Mouse (Mus musculus) MEL (cell line): ENCODE measurements around the gene Sept8. TPM values are rescaled to one million over a fixed set of nuclear protein-coding genes. Genes with fewer than 3 reads are reported as not detected.

Experiments used
- DNase-seq: peaks from one replicate; pipeline ENCODE4 v3.0.0; 2011; ENCODE audit warnings: low read depth, low spot score
- H3K27ac ChIP-seq: 2 replicates; pipeline ENCODE4 v1.5.1; 2012; ENCODE audit warnings: low read depth, mild to moderate bottlenecking, control low read depth, low read length, moderate library complexity; ENCODE audit not compliant: control insufficient read depth
- H3K27me3 ChIP-seq, 2 experiments: fragments of 150-350 bp in 1 of 2; sonication (generic) in 1 of 2; 2 replicates each; pipeline ENCODE4 v1.6.1; 2012; ENCODE audit warnings: low read length in 2 of 2, mild to moderate bottlenecking in 2 of 2, improper control_type of control experiment in 1 of 2, moderate library complexity in 1 of 2; ENCODE audit not compliant: insufficient read depth in 2 of 2, control insufficient read depth in 1 of 2
- H3K36me3 ChIP-seq, 2 experiments: 2 replicates each; pipeline ENCODE4 v1.6.1; 2012 to 2014; ENCODE audit warnings: low read length in 2 of 2, improper control_type of control experiment in 1 of 2, inconsistent platforms in 1 of 2, mild to moderate bottlenecking in 1 of 2; ENCODE audit not compliant: insufficient read depth in 2 of 2, control insufficient read depth in 1 of 2
- H3K4me1 ChIP-seq, 2 experiments: fragments of 150-350 bp in 1 of 2; sonication (generic) in 1 of 2; 2 replicates each; pipeline ENCODE4 v1.6.1; 2012; ENCODE audit warnings: low read length in 2 of 2, improper control_type of control experiment in 1 of 2, mild to moderate bottlenecking in 1 of 2; ENCODE audit not compliant: insufficient read depth in 2 of 2, control insufficient read depth in 1 of 2
- H3K4me3 ChIP-seq, 2 experiments: fragments of 150-350 bp in 1 of 2; sonication (generic) in 1 of 2; 2 replicates each; pipeline ENCODE4 v1.5.1; 2012; ENCODE audit warnings: low read depth in 2 of 2, low read length in 2 of 2, mild to moderate bottlenecking in 2 of 2, moderate library complexity in 2 of 2, control low read depth in 1 of 2, improper control_type of control experiment in 1 of 2; ENCODE audit not compliant: control insufficient read depth in 1 of 2, insufficient read depth in 1 of 2
- H3K79me2 ChIP-seq: 2 replicates; pipeline ENCODE4 v1.6.1; 2012; ENCODE audit warnings: mild to moderate bottlenecking, low read length, moderate library complexity; ENCODE audit not compliant: control insufficient read depth, poor library complexity, insufficient read depth
- H3K9ac ChIP-seq: 2 replicates; pipeline ENCODE4 v1.6.1; 2012; ENCODE audit warnings: low read depth, mild to moderate bottlenecking, control low read depth, low read length, moderate library complexity; ENCODE audit not compliant: control insufficient read depth, poor library complexity, severe bottlenecking
- H3K9me3 ChIP-seq: fragments of 150-350 bp; sonication (generic); replicated peaks from 2 replicates; pipeline ENCODE4 v1.6.1; 2012; ENCODE audit warnings: mild to moderate bottlenecking, low read length, improper control_type of control experiment, moderate library complexity; ENCODE audit not compliant: insufficient read depth
- BHLHE40 ChIP-seq: IDR thresholded peaks from 2 replicates; pipeline ENCODE4 v1.6.1; 2012; ENCODE audit warnings: low read depth, mild to moderate bottlenecking, inconsistent platforms, low read length, improper control_type of control experiment, borderline replicate concordance
- CHD1 ChIP-seq: IDR thresholded peaks from 2 replicates; pipeline ENCODE4 v1.6.1; 2012; ENCODE audit warnings: low read depth, mild to moderate bottlenecking, inconsistent platforms, low read length, improper control_type of control experiment
- ELF1 ChIP-seq: IDR thresholded peaks from 2 replicates; pipeline ENCODE4 v1.6.1; 2014; ENCODE audit warnings: low read depth, mild to moderate bottlenecking, inconsistent platforms, low read length, improper control_type of control experiment, moderate library complexity
- EP300 ChIP-seq, 2 experiments: IDR thresholded peaks; 2 replicates each; pipeline ENCODE4 v1.6.1; 2011; ENCODE audit warnings: improper control_type of control experiment in 2 of 2, low read length in 2 of 2, low read depth in 1 of 2, mild to moderate bottlenecking in 1 of 2
- ETS1 ChIP-seq: IDR thresholded peaks from 2 replicates; pipeline ENCODE4 v1.6.1; 2012; ENCODE audit warnings: low read depth, mild to moderate bottlenecking, inconsistent platforms, low read length, improper control_type of control experiment, moderate library complexity
- GABPA ChIP-seq: IDR thresholded peaks from 2 replicates; pipeline ENCODE4 v1.6.1; 2012; ENCODE audit warnings: low read depth, mild to moderate bottlenecking, inconsistent platforms, low read length, improper control_type of control experiment, moderate library complexity
- GATA1 ChIP-seq: IDR thresholded peaks from 2 replicates; pipeline ENCODE4 v1.6.1; 2011; ENCODE audit warnings: low read depth, low read length, improper control_type of control experiment
- JUND ChIP-seq: IDR thresholded peaks from 2 replicates; pipeline ENCODE4 v1.6.1; 2011; ENCODE audit warnings: low read depth, mild to moderate bottlenecking, improper control_type of control experiment, low read length
- MAFK ChIP-seq: IDR thresholded peaks from 2 replicates; pipeline ENCODE4 v1.6.1; 2011; ENCODE audit warnings: low read depth, mild to moderate bottlenecking, low read length, improper control_type of control experiment, borderline replicate concordance
- MAX ChIP-seq: IDR thresholded peaks from 2 replicates; pipeline ENCODE4 v1.6.1; 2011; ENCODE audit warnings: low read length, improper control_type of control experiment
- MAZ ChIP-seq: IDR thresholded peaks from 2 replicates; pipeline ENCODE4 v1.6.1; 2012; ENCODE audit warnings: low read depth, mild to moderate bottlenecking, inconsistent platforms, low read length, improper control_type of control experiment
- MXI1 ChIP-seq: IDR thresholded peaks from 2 replicates; pipeline ENCODE4 v1.6.1; 2011; ENCODE audit warnings: mild to moderate bottlenecking, low read depth, low read length, improper control_type of control experiment
- MYB ChIP-seq: IDR thresholded peaks from 2 replicates; pipeline ENCODE4 v1.6.1; 2011; ENCODE audit warnings: mild to moderate bottlenecking, low read depth, low read length, improper control_type of control experiment
- MYC ChIP-seq: IDR thresholded peaks from 2 replicates; pipeline ENCODE4 v1.6.1; 2011; ENCODE audit warnings: low read depth, mild to moderate bottlenecking, low read length, improper control_type of control experiment, moderate library complexity
- NELFE ChIP-seq: IDR thresholded peaks from 2 replicates; pipeline ENCODE4 v1.6.1; 2011; ENCODE audit warnings: low read depth, low read length, improper control_type of control experiment
- POLR2A ChIP-seq, 2 experiments: IDR thresholded peaks; 2 replicates each; pipeline ENCODE4 v1.6.1; 2011 to 2012; ENCODE audit warnings: low read length in 2 of 2, mild to moderate bottlenecking in 2 of 2, control low read depth in 1 of 2, improper control_type of control experiment in 1 of 2, low read depth in 1 of 2, moderate library complexity in 1 of 2; ENCODE audit not compliant: control insufficient read depth in 1 of 2, insufficient read depth in 1 of 2, poor library complexity in 1 of 2
- POLR2AphosphoS2 ChIP-seq: IDR thresholded peaks from 2 replicates; pipeline ENCODE4 v1.6.1; 2011; ENCODE audit warnings: low read length, improper control_type of control experiment
- POLR2AphosphoS5 ChIP-seq: IDR thresholded peaks from 2 replicates; pipeline ENCODE4 v1.6.1; 2012; ENCODE audit warnings: low read depth, borderline replicate concordance, mild to moderate bottlenecking, inconsistent platforms, low read length, moderate library complexity, mixed read lengths
- RAD21 ChIP-seq: IDR thresholded peaks from 2 replicates; pipeline ENCODE4 v1.6.1; 2011; ENCODE audit warnings: mild to moderate bottlenecking, low read depth, low read length, improper control_type of control experiment
- RCOR1 ChIP-seq: IDR thresholded peaks from 2 replicates; pipeline ENCODE4 v1.6.1; 2012; ENCODE audit warnings: low read depth, mild to moderate bottlenecking, inconsistent platforms, low read length, improper control_type of control experiment
- SIN3A ChIP-seq: IDR thresholded peaks from 2 replicates; pipeline ENCODE4 v1.6.1; 2012; ENCODE audit warnings: low read length, improper control_type of control experiment, inconsistent platforms
- TAL1 ChIP-seq: IDR thresholded peaks from 2 replicates; pipeline ENCODE4 v1.6.1; 2012; ENCODE audit warnings: mild to moderate bottlenecking, inconsistent platforms, low read length, moderate library complexity, mixed read lengths
- TBP ChIP-seq: IDR thresholded peaks from 2 replicates; pipeline ENCODE4 v1.8.0; 2011; ENCODE audit warnings: low read depth, low read length, improper control_type of control experiment
- TCF12 ChIP-seq: IDR thresholded peaks from 2 replicates; pipeline ENCODE4 v1.6.1; 2014; ENCODE audit warnings: low read depth, mild to moderate bottlenecking, inconsistent platforms, low read length, improper control_type of control experiment, moderate library complexity
- USF1 ChIP-seq: IDR thresholded peaks from 2 replicates; pipeline ENCODE4 v1.6.1; 2014; ENCODE audit warnings: low read depth, mild to moderate bottlenecking, inconsistent platforms, low read length, improper control_type of control experiment, moderate library complexity
- ZKSCAN1 ChIP-seq: IDR thresholded peaks from 2 replicates; pipeline ENCODE4 v1.6.1; 2012; ENCODE audit warnings: low read depth, mild to moderate bottlenecking, inconsistent platforms, low read length, improper control_type of control experiment, moderate library complexity
- ZMIZ1 ChIP-seq: IDR thresholded peaks from 2 replicates; pipeline ENCODE4 v1.6.1; 2012; ENCODE audit warnings: low read depth, mild to moderate bottlenecking, inconsistent platforms, low read length, improper control_type of control experiment, moderate library complexity
- polyA plus RNA-seq, 2 experiments: library from polyadenylated mRNA; stranded (reverse) in 1 of 2; unstranded in 1 of 2; fragments of >175 nt in 1 of 2; fragments of >200 nt in 1 of 2; gene quantifications; 2 replicates each; pipeline versions ENCODE4 v1.2.1 to v1.2.4; 2012; ENCODE audit warnings: low replicate concordance in 2 of 2, low read depth in 1 of 2; ENCODE audit not compliant: insufficient read length in 2 of 2, insufficient read depth in 1 of 2, missing spikeins in 1 of 2
- total RNA-seq: library from RNA; depleted of rRNA; stranded (reverse); fragments of 300-350 nt; gene quantifications from 2 replicates; pipeline ENCODE4 v1.2.3, GENCODE M21; 2012

Sept8 gene
- total and polyA plus RNA-seq, 3 experiments, result 196 to 294 (median 278) TPM

GRCm38 (mm10) chr11:53525461-53525860 is 6.4 kb downstream of the Sept8 start:
- Histone ChIP-seq H3K9me3 (no peaks in the 10 kb centered on the region), H3K4me1 (peaks cover 32 to 71% of the 10 kb centered on the region in 2 experiments), H3K27ac (0 out of 2 replicates have a peak overlapping the region, but pooled peaks have one; percentile 4)
- TF ChIP-seq RCOR1, result no peak
- TF ChIP-seq CHD1, result no peak
- TF ChIP-seq MYC, result no peak
- TF ChIP-seq TBP, result no peak
- TF ChIP-seq POLR2A (IDR thresholded peaks at IDR 0.05; ENCODE audit: control insufficient read depth in 1 of 2, insufficient read depth in 1 of 2, low read depth in 1 of 2, low read length in 2 of 2, poor library complexity in 1 of 2), result 0 out of 4 replicates have a peak, but pooled peaks of 1 of the 2 experiments have one; percentile 16
- no peak for TF ChIP-seq RAD21
- peak; percentile 27; the same call in 1 of the 2 replicates for TF ChIP-seq POLR2AphosphoS2
- TF ChIP-seq, all 39 proteins: peak for 2
- H3K27me3 ChIP-seq, result no peaks in the 10 kb centered on the region
- H3K4me3 ChIP-seq, result no peak overlapping the region
- peaks cover 12 to 61% of the 10 kb centered on the region in 2 experiments for H3K36me3 ChIP-seq
- DNase-seq, result no peak
- no peak overlapping the region for H3K9ac ChIP-seq
- peaks cover 96% of the 10 kb centered on the region for H3K79me2 ChIP-seq

DNA sequence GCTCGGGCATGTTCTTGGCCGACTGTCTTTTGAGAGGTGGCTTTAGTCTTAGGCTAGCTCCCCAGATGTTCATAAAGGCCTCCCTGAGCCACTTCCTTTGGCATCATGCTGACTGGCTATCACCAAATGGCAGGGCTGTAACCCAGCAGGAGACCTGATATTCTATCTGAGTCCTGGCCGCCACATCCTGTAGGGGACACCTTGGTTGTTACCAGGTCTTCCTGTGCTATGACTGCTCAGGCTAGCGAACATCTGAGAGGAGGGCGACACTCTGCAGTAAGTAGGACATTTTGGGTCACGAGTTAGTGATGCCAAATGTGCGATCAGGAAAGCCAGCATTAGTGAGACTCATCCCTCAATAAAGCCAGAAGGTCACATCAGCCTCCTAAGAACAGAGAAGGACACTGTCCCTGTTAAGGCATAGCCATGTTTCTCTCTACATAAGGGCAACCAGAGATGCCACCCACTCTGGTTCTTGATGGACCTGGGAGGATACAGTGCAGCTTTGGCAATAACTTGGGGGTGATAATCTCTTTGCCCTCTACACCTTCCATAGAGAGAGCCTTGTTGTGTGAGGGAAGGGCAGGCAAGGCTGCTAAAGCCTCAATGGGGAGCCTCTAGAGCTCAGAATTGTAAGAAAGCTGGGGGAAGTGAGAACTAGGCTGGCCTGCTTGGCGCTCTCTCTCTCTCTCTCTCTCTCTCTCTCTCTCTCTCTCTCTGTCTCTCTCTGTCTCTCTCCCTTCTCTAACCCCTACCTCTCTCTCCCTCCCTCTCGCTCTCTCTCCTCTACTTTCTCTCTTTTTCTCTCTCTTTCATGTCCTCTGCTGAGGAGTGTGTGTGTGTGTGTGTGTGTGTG is 9.6 kb downstream of the Sept8 start:
- Histone ChIP-seq H3K79me2 (peaks cover 78% of the 10 kb centered on the region), H3K9me3 (no peaks in the 10 kb centered on the region)
- TF ChIP-seq JUND, result peak; percentile 74; the same call in 1 of the 2 replicates
- no peak for TF ChIP-seq MXI1
- TF ChIP-seq ZKSCAN1, result no peak
- no peak for TF ChIP-seq MAZ
- TF ChIP-seq NELFE, result no peak
- TF ChIP-seq ELF1, result no peak
- TF ChIP-seq EP300 (IDR thresholded peaks at IDR 0.05; ENCODE audit: low read depth in 1 of 2, low read length in 2 of 2), result peak; percentile 76 to 90
- no peak for TF ChIP-seq RAD21
- peak; percentile 46; the same call in 1 of the 2 replicates for TF ChIP-seq SIN3A
- peak; percentile 55 for TF ChIP-seq TAL1
- TF ChIP-seq TCF12, result peak; percentile 89
- TF ChIP-seq ZMIZ1, result peak; percentile 60; the same call in 1 of the 2 replicates
- TF ChIP-seq GATA1, result peak; percentile 69
- no peak for TF ChIP-seq GABPA
- TF ChIP-seq MAFK, result 0 out of 2 replicates have a peak, but pooled peaks have one; percentile 5
- TF ChIP-seq MAX, result no peak
- peak; percentile 61; the same call in 1 of the 2 replicates for TF ChIP-seq BHLHE40
- TF ChIP-seq TBP, result 0 out of 2 replicates have a peak, but pooled peaks have one; percentile 22
- peak; percentile 77 for TF ChIP-seq ETS1
- TF ChIP-seq MYB, result peak; percentile 25; the same call in 1 of the 2 replicates
- peak; percentile 48; the same call in 1 of the 2 replicates for TF ChIP-seq RCOR1
- no peak for TF ChIP-seq USF1
- TF ChIP-seq POLR2A (IDR thresholded peaks at IDR 0.05; ENCODE audit: control insufficient read depth in 1 of 2, insufficient read depth in 1 of 2, low read depth in 1 of 2, low read length in 2 of 2, poor library complexity in 1 of 2), result no peak
- no peak for TF ChIP-seq POLR2AphosphoS5
- TF ChIP-seq, all 39 proteins: peak for 13
- no peaks in the 10 kb centered on the region for H3K27me3 ChIP-seq
- peaks cover 31 to 69% of the 10 kb centered on the region in 2 experiments for H3K4me1 ChIP-seq
- peak; percentile 70 for DNase-seq
- H3K36me3 ChIP-seq, result peaks cover 24 to 62% of the 10 kb centered on the region in 2 experiments
- peak overlapping the region; percentile 51 for H3K27ac ChIP-seq
- H3K9ac ChIP-seq, result peak overlapping the region; percentile 25
- H3K4me3 ChIP-seq, result no peak overlapping the region
